Mouse (Mus musculus): ENCODE measurements around the gene Cnpy2.
"Not testable (repeated sequence)": the region's sequence is repeated elsewhere in the genome, so short reads cannot be mapped to it uniquely, and the experiment has no call there.

Cnpy2 gene

DNA sequence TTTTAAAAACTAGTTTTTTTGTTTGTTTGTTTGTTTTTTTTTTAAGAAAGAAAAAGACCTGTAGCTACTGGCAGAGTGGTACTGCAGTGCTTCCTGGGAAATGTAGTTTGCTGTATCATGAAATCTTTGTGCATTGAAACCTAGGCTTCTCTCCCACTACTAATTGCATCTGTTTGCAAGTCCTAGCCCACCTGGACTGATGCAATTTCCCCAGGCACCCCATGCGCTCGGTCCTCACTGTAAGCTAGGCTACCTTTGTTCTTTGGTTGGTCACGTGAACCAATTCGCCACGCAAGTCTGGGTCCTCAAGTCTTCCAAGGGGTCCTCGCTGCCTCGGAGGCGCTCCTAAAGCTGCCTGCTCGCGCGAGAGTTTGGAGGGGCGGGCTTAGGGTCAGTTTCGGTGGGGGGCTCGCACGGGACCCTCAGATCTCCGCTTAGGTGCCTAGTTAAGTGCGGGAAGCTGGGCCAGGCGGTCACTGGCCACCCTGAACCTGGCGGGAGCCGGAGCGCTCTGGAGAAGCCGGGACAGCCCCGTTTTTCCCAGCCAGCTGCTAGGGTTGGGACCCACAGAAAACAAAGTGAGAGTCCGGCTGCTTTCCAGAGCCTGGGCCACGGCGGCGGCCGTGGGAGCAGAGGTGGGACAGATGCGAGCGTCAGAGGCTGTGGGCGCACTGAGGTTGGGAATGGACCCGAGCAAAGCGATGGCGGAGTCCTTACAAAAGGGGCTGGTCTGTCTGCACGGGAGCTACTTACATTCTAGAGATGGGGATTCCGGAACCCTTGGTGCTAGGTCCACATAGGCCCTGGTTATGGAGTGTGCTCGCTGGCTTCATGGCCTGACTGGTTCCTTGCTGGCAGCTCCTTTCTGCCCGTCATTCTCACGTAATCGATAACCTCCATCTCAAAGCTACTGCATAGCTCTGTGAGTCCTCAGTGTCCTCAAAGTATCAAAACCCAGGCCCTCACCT lies at the start of gene Cnpy2:
Cnpy2 (plus strand) TSS at position 319 of the 968 bp plus-strand sequence.
- DNase-seq = peak; percentile 69 to 79

DNA sequence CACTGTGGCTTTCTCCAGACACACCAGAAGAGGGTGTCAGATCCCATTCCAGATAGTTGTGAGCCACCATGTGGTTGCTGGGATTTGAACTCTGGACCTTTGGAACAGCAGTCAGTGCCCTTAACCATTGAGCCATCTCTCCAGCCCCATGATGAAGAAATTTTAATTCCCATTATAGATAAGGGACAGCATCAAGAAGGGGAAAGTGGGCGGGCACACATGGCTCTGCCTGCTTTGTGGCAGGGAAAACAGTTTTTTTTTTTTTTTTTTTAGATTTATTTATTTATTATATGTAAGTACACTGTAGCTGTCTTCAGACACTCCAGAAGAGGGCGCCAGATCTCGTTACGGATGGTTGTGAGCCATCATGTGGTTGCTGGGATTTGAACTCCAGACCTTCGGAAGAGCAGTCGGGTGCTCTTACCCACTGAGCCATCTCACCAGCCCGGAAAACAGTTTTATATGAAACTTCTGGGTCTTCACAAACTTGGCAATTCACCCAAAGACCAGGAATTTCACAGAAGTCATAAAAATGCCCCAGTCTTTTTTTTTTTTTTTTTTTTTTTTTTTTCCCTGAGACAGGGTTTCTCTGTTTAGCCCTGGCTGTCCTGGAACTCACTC lies 49.3 kb upstream of the Cnpy2 start:
- DNase-seq = not testable (repeated sequence)

DNA sequence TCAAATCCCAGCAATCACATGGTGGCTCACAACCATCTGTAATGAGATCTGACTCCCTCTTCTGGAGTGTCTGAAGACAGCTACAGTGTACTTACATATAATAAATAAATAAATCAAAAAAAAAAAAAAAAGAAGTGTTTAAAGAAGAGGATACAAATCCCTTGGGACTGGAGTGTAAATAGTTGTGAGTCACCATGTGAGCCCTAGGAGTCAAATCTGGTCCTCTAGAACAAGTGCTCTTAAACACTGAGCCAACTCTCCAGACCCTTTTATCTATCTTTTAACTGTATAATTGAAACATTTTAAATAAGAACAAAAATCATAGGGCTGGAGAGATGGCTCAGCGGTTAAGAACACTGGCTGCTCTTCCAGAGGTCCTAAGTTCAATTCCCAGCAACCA lies 46.9 kb upstream of the Cnpy2 start:
- not testable (repeated sequence) for DNase-seq

DNA sequence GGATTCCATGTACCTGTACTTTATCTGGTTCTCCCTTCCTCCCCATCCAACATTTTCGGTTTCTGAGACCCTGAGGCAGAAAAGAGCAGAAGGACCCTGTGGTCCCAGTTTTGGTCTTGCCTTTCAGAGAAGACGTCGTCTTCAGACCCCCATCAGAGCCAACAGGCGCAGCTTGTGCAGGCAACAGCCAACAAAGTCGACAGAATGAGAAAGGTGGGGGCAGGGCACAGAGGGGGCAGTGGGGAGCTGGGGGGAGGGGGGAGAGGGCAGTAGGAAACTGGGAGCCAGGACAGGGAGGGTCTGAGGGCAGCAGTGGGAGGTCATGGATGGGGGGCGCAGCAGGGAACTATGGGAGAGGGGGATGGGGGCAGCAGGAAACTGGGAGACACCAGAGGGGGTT lies 44.1 kb upstream of the Cnpy2 start:
- DNase-seq = no peak

DNA sequence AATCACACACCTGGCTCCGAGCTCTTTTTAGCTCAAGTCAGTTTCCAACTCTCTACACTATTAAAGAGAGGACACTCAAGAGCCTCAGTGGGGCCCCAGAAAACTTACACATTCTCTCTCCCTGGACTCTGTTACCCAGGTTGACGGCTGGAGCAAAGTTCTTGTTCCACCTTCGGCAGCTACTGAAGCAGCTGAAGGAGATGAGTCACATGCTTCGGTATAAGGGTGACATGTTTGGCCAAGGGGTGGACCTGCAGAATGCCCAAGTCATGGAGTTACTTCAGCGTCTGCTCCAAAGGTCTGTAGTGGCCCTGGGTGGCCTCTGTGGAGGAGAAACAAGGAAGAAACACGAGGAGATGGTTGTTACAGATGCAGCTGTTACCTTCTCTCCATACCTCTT lies 41.3 kb upstream of the Cnpy2 start:
- no peak for DNase-seq

DNA sequence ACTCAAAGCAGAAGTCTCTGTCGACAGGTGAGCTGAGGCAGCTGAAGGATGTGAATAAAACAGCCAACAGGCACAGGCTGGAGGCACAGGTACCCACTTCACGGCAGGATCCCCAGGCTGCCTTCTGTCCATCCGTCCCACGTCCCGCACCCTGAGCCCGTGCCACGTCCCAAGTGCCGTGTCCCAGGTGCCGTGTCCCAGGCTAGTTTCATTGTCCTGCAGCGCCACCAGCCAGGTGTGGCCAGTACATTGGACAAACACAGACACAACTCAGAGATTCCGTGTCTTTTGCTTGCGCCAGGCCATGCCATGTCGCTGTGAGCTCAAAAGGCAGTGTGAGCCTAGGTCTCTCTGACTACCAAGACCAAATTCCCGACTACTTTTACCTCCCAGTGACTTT lies 40.6 kb upstream of the Cnpy2 start:
- DNase-seq = no peak

DNA sequence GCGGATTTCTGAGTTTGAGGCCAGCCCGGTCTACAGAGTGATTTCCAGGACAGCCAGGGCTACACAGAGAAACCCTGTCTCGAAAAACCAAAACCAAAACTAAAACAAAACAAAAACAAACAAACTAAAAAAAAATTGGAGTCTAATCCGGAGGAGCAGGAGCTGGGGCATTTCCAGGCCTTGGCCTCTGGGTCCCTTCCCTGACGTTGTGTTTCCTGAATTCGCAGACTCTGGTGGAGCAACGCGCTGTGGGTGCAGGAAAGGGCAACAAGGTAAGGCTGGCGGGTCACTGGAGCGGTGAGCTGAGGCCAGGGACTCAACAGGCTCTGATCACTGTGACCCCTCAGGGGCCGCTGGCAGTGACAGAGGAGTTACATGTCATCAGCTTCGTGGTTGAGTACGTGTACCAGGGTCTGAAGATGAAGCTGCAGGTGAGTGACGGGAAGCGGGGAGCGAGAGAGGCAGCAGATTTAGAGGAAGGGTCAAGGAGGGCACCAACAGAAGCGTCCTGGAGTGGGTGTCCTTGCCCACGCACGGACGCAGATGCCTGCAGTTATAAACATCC lies 39.3 kb upstream of the Cnpy2 start:
- DNase-seq = peak in 1 of 2 experiments; percentile 36

DNA sequence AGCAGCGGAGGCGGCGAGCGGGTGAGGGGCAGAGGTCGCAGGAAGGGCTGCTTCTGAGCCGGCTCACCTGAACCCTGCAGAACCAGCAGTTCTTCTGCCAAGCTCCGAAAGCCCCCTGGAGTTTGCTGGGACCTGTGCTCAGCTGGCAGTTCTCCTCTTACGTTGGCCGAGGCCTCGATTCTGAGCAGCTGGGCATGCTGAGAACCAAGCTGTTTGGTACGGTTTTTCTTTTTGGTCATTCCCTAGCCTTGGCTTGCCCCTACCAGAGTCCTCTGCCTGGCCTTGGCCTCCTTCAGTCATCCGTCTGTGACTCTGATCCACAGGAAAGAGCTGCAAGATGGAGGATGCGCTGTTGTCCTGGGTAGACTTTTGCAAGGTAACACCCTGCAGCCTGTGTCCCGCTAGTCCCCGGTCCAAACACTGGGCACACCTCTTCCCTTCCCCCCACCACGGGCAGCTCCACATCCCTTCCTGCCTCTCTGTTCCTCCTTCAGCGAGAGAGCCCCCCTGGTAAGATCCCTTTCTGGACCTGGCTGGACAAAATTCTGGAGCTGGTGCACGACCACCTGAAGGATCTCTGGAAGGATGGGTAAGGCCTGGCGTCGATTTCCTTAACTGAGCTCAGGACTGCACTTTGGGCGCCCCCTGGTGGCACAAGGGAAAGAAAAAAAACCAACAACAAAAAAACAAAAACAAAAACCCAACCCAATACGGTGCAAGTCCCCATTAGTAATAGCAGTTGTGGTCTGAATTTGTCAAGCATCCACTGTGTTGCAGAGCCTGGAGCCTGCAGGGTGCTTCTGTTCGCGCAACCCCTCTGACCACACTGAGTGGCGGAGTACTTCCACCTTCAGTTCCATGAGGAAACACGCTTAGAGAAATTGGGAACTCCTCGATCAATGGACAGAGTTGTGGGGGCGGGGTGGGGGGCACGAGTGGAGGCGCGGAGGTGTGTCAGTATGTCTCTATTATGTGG lies 38.4 kb upstream of the Cnpy2 start:
- peak; percentile 96 to 99 for DNase-seq

DNA sequence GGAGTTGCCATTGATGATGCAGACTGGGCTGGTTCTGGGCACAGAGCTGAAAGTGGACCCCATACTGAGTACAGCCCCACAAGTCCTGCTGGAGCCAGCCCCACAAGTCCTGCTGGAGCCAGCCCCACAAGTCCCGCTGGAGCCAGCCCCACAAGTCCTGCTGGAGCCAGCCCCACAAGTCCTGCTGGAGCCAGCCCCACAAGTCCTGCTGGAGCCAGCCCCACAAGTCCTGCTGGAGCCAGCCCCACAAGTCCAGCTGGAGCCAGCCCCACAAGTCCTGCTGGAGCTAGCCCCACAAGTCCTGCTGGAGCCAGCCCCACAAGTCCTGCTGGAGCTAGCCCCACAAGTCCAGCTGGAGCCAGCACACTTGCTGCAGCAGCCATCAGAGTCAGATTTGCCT lies 31.7 kb upstream of the Cnpy2 start:
- DNase-seq = not testable (repeated sequence)

DNA sequence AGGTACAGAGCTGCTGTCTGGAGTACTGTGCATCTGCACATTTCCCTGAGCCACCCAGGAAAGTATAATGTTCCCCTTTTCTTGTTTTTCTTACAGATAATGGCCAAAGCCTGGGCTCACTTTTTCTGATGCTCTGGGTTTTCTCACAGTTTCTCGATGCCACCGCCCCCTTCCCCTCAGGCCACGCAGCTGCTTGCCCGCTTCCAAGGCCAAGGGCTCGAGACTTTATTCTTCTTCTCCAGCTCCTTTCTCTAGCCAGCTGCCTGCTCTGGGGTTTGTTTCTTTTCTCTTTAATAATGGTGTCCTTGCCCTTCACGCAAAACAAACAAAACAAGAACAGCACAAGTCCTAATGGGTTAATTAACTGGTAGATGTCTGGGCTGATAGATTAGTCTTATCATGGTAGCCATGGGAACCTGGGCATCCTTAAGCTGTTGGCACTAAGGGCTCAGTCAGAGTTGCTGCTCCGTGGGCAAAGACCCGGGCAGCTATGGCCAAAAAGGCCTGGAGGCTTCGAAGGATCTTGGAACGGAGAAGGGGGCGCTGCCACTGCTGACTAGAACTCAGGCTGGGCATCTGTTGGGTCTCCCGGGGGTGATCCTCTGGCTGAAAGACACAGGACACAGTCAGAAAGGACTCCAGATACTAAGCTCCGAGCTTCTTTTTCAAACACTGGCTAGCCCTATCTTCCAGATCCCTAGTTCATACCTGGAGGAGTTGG lies 25.7 kb upstream of the Cnpy2 start:
- DNase-seq = no peak

DNA sequence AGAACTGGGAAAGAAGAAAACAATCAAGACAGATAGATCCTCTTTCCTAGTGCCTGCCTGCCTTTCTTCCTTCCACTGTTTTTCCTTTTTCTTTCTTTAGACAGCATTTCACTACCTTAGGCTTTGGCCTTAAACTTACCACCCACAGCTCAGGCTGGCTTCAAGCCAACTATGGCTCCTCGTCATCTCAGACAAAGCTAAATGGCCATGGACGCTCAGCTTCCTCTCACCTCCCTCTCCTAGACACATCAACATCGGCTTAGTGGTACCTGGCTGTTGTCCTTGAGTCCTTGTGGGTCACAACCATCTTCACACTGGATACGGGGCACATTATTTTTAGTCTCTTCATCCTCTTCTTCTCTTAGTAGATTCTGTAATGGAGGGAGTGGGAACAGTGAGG lies 25.0 kb upstream of the Cnpy2 start:
- peak; percentile 71 to 74 for DNase-seq

DNA sequence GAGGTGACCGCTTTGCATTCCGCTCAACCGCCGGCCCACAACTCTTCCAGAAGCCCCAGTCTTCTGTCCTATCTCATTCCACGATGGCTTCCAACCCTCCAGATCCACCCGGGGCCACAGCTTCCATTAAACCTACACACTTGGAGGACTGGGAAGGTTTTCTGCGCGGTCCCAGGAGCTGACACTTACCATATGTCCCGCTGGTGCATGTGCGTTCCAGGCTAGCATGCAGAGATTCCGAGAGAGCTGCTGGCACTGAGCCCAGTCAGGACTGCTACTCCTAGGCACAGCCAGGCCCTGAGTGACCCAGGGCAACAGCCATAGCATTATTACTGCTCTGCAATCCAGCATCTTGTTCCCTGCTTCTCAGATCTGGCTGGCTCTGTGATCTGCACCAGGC lies 24.6 kb upstream of the Cnpy2 start:
- peak; percentile 67 to 69 for DNase-seq

DNA sequence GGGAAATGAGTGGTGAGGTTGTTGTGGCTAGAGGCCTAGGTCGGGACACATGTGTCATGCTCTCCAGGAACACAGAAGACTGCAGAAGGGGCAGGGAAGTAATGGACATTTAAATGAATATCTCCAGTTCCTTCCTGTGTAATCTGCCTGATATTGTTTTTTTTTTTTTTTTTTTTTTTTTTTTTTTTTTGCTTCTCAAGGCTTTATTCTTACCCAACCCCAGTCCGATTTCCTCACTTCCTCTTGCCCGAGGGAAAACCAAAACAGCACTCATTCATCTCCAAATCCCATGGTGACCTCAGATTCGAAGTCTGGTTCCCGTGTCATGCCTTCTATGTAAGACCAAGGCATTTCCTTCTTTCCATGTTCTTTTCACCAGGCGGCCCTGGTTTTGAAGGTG lies 24.0 kb upstream of the Cnpy2 start:
- DNase-seq = no peak

DNA sequence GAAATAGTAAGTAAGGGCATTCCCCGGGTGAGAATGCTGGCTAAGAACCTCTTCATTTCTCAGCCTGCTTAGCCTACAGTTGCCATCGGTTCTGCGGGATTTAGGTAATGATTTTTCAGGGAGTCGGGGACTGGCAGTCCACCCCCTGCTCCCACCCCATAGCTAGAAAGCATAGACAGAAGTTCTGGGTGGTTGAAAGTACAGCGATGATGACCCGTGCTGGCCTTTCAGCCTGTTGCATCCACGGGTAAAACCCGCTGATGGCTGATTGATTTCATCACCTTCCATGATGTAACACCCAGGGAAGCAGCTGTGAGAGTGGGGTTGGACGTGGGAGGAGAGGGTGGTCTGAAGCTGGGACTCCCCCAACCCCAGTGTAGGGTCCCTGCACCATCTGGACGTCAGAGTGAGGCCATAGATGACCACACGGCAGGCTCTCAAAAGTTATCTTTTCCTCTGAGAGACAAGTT lies 23.5 kb upstream of the Cnpy2 start, which contains the start of gene Il23a:
Il23a (minus strand) TSS at position 51 of the 470 bp plus-strand sequence.
- no peak for DNase-seq

DNA sequence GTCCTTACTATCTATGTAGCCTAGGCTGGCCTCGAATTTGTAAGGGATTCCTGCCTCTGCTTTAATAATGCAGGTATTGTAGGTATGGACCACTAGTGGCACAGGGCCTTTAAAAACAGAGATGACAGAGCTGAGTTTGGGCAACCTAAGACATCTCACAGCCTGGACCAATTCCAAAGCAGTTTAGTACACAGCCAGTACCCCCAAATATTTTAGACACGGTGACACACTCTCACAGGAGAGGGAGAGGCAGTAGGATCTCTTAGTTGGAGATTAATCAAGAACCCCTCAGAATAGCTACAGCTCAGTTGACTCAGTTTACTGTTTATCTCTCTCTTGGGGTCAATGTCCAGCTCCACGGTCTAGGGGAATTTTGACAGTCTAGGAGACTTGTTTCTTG lies 19.9 kb upstream of the Cnpy2 start:
- peak in 1 of 2 experiments; percentile 20 for DNase-seq

DNA sequence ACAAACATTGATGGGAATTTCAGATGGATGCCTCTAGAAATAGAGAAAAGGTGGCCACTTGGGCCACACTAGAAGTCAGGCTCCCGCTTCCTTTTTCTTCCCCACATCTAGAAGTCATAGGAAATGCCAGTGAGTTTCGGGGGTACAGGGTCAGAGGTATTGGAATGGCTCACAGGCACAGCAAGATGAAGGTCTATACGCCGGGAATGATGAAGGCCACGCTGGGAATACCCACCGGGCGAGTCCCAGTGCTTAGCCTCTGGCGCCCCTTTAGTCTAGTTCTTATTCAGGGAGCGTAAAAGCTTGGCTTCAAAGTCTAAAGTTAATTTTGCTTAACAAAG lies 19.5 kb upstream of the Cnpy2 start:
- DNase-seq = no peak

DNA sequence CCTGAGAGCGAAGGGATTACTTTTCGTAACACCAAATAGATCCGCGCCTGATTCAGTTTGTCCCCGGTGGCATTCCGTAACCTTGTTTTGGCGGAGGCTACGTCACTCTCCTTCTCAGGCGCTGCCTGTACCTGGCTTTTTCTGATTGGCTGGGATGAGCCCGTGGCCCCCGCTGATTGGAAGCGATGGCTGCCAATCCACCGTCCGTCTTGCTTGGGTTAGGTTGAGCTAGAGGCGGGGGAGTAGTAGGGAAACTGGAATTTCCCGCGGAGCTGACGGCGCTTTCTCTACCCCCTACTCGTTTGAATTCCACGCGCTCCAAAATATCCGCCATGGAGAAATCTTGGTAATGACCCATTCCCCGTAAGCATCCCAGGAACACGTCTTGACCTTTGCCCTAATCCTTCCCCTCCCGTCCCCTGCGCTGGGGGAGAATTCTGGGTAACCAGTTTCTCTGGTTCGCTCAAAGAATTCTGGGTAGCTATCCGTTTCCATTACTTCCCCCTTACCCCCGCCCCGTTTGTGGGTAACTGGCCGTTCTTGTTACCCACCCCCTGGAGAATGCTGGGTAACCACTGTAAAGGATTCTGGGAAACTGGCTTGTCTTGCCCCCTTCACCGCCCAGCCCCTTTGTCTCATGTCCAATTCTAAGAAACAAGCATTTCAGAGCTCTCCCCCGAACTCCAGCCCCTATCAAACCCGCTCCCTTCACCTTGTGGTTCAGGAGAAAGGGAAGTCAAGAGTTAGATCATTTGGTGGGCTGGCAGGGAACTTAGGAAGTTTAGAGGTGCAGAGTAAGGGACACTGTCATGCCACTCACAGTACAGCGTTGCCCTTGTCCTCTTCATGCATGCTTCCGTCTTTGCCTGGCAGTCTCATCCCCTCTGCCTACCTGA lies 18.9 kb upstream of the Cnpy2 start, which contains the start of gene Pan2:
Pan2 (plus strand) TSS at position 210 of the 896 bp plus-strand sequence.
- DNase-seq = peak; percentile 100

DNA sequence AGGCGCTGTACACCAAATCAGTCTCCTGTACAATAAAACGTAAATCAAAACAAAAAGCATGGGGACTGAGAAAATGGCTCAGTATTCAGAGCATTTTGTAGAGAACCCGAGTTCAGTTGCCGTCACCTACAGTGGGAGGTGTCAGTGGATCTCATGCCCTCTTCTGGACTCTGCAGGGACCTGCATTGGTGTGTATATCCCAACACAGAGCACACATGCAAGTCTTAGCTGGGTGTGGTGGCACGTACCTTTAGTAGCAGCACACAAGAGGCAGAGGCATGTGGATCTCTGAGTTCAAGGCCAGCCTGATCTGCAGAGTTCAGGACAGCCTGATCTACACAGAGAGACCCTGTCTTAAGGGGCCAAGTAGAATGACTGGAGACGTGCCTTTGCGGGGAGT lies 12.6 kb upstream of the Cnpy2 start:
- no peak for DNase-seq

DNA sequence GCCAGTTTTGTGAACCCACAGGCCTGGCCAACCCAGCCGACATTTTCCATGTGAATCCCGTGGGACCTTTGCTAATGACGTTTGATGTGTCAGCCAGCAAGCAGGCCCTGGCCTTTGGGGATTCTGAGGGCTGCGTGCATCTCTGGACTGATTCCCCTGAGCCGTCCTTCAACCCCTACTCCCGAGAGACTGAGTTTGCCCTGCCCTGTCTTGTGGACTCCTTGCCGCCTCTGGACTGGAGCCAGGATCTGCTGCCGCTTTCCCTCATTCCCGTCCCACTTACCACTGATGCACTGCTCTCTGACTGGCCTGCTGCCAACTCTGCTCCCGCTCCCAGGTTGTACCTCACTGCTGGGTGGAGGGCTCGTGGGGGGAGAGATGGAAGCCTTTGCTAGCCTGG lies 12.1 kb upstream of the Cnpy2 start:
- DNase-seq = peak; percentile 46 to 64

DNA sequence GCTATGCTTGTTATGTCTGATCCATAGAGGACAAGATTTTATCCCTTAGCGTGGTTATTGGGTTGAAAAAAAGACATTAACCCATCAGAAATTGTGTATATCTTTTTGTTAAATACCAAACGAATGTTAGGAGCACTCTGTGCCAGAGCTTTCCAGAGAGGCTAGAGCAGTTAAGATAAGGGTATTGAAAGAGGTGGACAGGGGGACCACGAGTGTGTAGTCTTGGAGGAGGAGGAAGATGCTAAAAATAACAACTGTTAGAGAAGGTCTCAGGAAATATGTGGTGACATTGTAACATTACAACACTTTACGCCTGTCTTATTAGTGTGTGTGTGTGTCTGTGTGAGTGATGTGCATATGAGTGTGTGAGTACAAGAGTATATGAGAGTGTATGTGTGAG lies 11.4 kb upstream of the Cnpy2 start:
- DNase-seq = no peak

DNA sequence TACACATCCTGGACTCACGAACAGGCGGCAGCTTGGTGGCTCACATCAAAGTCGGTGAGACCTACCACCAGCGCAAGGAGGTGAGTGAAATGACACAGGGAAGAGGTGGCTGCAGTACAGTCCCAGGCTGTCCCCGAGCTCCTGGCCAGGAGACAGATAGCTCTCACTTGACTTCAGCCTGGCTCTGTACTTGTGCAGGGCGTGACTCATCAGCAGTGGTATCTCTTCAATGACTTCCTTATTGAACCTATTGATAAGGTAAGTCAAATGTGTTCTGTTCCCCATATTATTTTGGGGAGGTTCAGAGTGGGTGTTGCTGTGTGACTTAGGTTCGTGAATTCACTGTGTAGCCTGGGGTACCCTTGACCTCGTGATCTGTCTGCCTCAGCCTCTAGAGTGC lies 6.7 kb upstream of the Cnpy2 start:
- DNase-seq = no peak

All from cerebellum, postnatal 36 days (tissue).